Mouse (Mus musculus) MEL (cell line): ENCODE data around the gene Dph5. TPM values are rescaled to one million over a fixed set of nuclear protein-coding genes. Genes with fewer than 3 reads are reported as not detected.

Experiments used
- DNase-seq: peaks from one replicate; pipeline ENCODE4 v3.0.0; 2011; ENCODE audit warnings: low read depth, low spot score
- H3K27ac ChIP-seq: 2 replicates; pipeline ENCODE4 v1.5.1; 2012; ENCODE audit warnings: low read depth, mild to moderate bottlenecking, control low read depth, low read length, moderate library complexity; ENCODE audit not compliant: control insufficient read depth
- H3K27me3 ChIP-seq, 2 experiments: fragments of 150-350 bp in 1 of 2; sonication (generic) in 1 of 2; 2 replicates each; pipeline ENCODE4 v1.6.1; 2012; ENCODE audit warnings: low read length in 2 of 2, mild to moderate bottlenecking in 2 of 2, improper control_type of control experiment in 1 of 2, moderate library complexity in 1 of 2; ENCODE audit not compliant: insufficient read depth in 2 of 2, control insufficient read depth in 1 of 2
- H3K36me3 ChIP-seq, 2 experiments: 2 replicates each; pipeline ENCODE4 v1.6.1; 2012 to 2014; ENCODE audit warnings: low read length in 2 of 2, improper control_type of control experiment in 1 of 2, inconsistent platforms in 1 of 2, mild to moderate bottlenecking in 1 of 2; ENCODE audit not compliant: insufficient read depth in 2 of 2, control insufficient read depth in 1 of 2
- H3K4me1 ChIP-seq, 2 experiments: fragments of 150-350 bp in 1 of 2; sonication (generic) in 1 of 2; 2 replicates each; pipeline ENCODE4 v1.6.1; 2012; ENCODE audit warnings: low read length in 2 of 2, improper control_type of control experiment in 1 of 2, mild to moderate bottlenecking in 1 of 2; ENCODE audit not compliant: insufficient read depth in 2 of 2, control insufficient read depth in 1 of 2
- H3K4me3 ChIP-seq, 2 experiments: fragments of 150-350 bp in 1 of 2; sonication (generic) in 1 of 2; 2 replicates each; pipeline ENCODE4 v1.5.1; 2012; ENCODE audit warnings: low read depth in 2 of 2, low read length in 2 of 2, mild to moderate bottlenecking in 2 of 2, moderate library complexity in 2 of 2, control low read depth in 1 of 2, improper control_type of control experiment in 1 of 2; ENCODE audit not compliant: control insufficient read depth in 1 of 2, insufficient read depth in 1 of 2
- H3K79me2 ChIP-seq: 2 replicates; pipeline ENCODE4 v1.6.1; 2012; ENCODE audit warnings: mild to moderate bottlenecking, low read length, moderate library complexity; ENCODE audit not compliant: control insufficient read depth, poor library complexity, insufficient read depth
- H3K9ac ChIP-seq: 2 replicates; pipeline ENCODE4 v1.6.1; 2012; ENCODE audit warnings: low read depth, mild to moderate bottlenecking, control low read depth, low read length, moderate library complexity; ENCODE audit not compliant: control insufficient read depth, poor library complexity, severe bottlenecking
- H3K9me3 ChIP-seq: fragments of 150-350 bp; sonication (generic); replicated peaks from 2 replicates; pipeline ENCODE4 v1.6.1; 2012; ENCODE audit warnings: mild to moderate bottlenecking, low read length, improper control_type of control experiment, moderate library complexity; ENCODE audit not compliant: insufficient read depth
- CHD2 ChIP-seq: IDR thresholded peaks from 2 replicates; pipeline ENCODE4 v1.6.1; 2011; ENCODE audit warnings: low read length, improper control_type of control experiment
- EP300 ChIP-seq, 2 experiments: IDR thresholded peaks; 2 replicates each; pipeline ENCODE4 v1.6.1; 2011; ENCODE audit warnings: improper control_type of control experiment in 2 of 2, low read length in 2 of 2, low read depth in 1 of 2, mild to moderate bottlenecking in 1 of 2
- ETS1 ChIP-seq: IDR thresholded peaks from 2 replicates; pipeline ENCODE4 v1.6.1; 2012; ENCODE audit warnings: low read depth, mild to moderate bottlenecking, inconsistent platforms, low read length, improper control_type of control experiment, moderate library complexity
- GATA1 ChIP-seq: IDR thresholded peaks from 2 replicates; pipeline ENCODE4 v1.6.1; 2011; ENCODE audit warnings: low read depth, low read length, improper control_type of control experiment
- MEF2A ChIP-seq: IDR thresholded peaks from 2 replicates; pipeline ENCODE4 v1.6.1; 2014; ENCODE audit warnings: low read depth, mild to moderate bottlenecking, inconsistent platforms, low read length, improper control_type of control experiment; ENCODE audit not compliant: poor library complexity, insufficient replicate concordance, severe bottlenecking; ENCODE audit errors: extremely low read depth
- MXI1 ChIP-seq: IDR thresholded peaks from 2 replicates; pipeline ENCODE4 v1.6.1; 2011; ENCODE audit warnings: mild to moderate bottlenecking, low read depth, low read length, improper control_type of control experiment
- MYB ChIP-seq: IDR thresholded peaks from 2 replicates; pipeline ENCODE4 v1.6.1; 2011; ENCODE audit warnings: mild to moderate bottlenecking, low read depth, low read length, improper control_type of control experiment
- NELFE ChIP-seq: IDR thresholded peaks from 2 replicates; pipeline ENCODE4 v1.6.1; 2011; ENCODE audit warnings: low read depth, low read length, improper control_type of control experiment
- NRF1 ChIP-seq: IDR thresholded peaks from 2 replicates; pipeline ENCODE4 v1.6.1; 2014; ENCODE audit warnings: low read depth, mild to moderate bottlenecking, inconsistent platforms, low read length, improper control_type of control experiment, moderate library complexity; ENCODE audit not compliant: poor library complexity, insufficient read depth, severe bottlenecking
- POLR2A ChIP-seq, 2 experiments: IDR thresholded peaks; 2 replicates each; pipeline ENCODE4 v1.6.1; 2011 to 2012; ENCODE audit warnings: low read length in 2 of 2, mild to moderate bottlenecking in 2 of 2, control low read depth in 1 of 2, improper control_type of control experiment in 1 of 2, low read depth in 1 of 2, moderate library complexity in 1 of 2; ENCODE audit not compliant: control insufficient read depth in 1 of 2, insufficient read depth in 1 of 2, poor library complexity in 1 of 2
- POLR2AphosphoS2 ChIP-seq: IDR thresholded peaks from 2 replicates; pipeline ENCODE4 v1.6.1; 2011; ENCODE audit warnings: low read length, improper control_type of control experiment
- POLR2AphosphoS5 ChIP-seq: IDR thresholded peaks from 2 replicates; pipeline ENCODE4 v1.6.1; 2012; ENCODE audit warnings: low read depth, borderline replicate concordance, mild to moderate bottlenecking, inconsistent platforms, low read length, moderate library complexity, mixed read lengths
- RCOR1 ChIP-seq: IDR thresholded peaks from 2 replicates; pipeline ENCODE4 v1.6.1; 2012; ENCODE audit warnings: low read depth, mild to moderate bottlenecking, inconsistent platforms, low read length, improper control_type of control experiment
- SIN3A ChIP-seq: IDR thresholded peaks from 2 replicates; pipeline ENCODE4 v1.6.1; 2012; ENCODE audit warnings: low read length, improper control_type of control experiment, inconsistent platforms
- SMC3 ChIP-seq: IDR thresholded peaks from 2 replicates; pipeline ENCODE4 v1.6.1; 2011; ENCODE audit warnings: low read depth, low read length, improper control_type of control experiment
- TCF12 ChIP-seq: IDR thresholded peaks from 2 replicates; pipeline ENCODE4 v1.6.1; 2014; ENCODE audit warnings: low read depth, mild to moderate bottlenecking, inconsistent platforms, low read length, improper control_type of control experiment, moderate library complexity
- UBTF ChIP-seq: IDR thresholded peaks from 2 replicates; pipeline ENCODE4 v1.6.1; 2012; ENCODE audit warnings: low read depth, mild to moderate bottlenecking, inconsistent platforms, low read length, improper control_type of control experiment, moderate library complexity, borderline replicate concordance; ENCODE audit not compliant: insufficient read depth
- USF1 ChIP-seq: IDR thresholded peaks from 2 replicates; pipeline ENCODE4 v1.6.1; 2014; ENCODE audit warnings: low read depth, mild to moderate bottlenecking, inconsistent platforms, low read length, improper control_type of control experiment, moderate library complexity
- USF2 ChIP-seq, 2 experiments: IDR thresholded peaks; 2 replicates each; pipeline ENCODE4 v1.6.1; 2011 to 2012; ENCODE audit warnings: improper control_type of control experiment in 2 of 2, low read length in 2 of 2, borderline replicate concordance in 1 of 2, inconsistent platforms in 1 of 2, low read depth in 1 of 2, mild to moderate bottlenecking in 1 of 2; ENCODE audit not compliant: insufficient read depth in 1 of 2
- ZMIZ1 ChIP-seq: IDR thresholded peaks from 2 replicates; pipeline ENCODE4 v1.6.1; 2012; ENCODE audit warnings: low read depth, mild to moderate bottlenecking, inconsistent platforms, low read length, improper control_type of control experiment, moderate library complexity
- ZNF384 ChIP-seq: IDR thresholded peaks from 2 replicates; pipeline ENCODE4 v1.6.1; 2012; ENCODE audit warnings: low read depth, mild to moderate bottlenecking, inconsistent platforms, low read length, improper control_type of control experiment
- polyA plus RNA-seq, 2 experiments: library from polyadenylated mRNA; stranded (reverse) in 1 of 2; unstranded in 1 of 2; fragments of >175 nt in 1 of 2; fragments of >200 nt in 1 of 2; gene quantifications; 2 replicates each; pipeline versions ENCODE4 v1.2.1 to v1.2.4; 2012; ENCODE audit warnings: low replicate concordance in 2 of 2, low read depth in 1 of 2; ENCODE audit not compliant: insufficient read length in 2 of 2, insufficient read depth in 1 of 2, missing spikeins in 1 of 2
- total RNA-seq: library from RNA; depleted of rRNA; stranded (reverse); fragments of 300-350 nt; gene quantifications from 2 replicates; pipeline ENCODE4 v1.2.3, GENCODE M21; 2012; rRNA removed

The Dph5 gene
- total and polyA plus RNA-seq, 3 experiments: 34.9 to 45.8 TPM; not detected in 1

GRCm38 (mm10) chr3:115979000-115979399 is 91.4 kb downstream of the Dph5 start (continued):
- TF ChIP-seq ETS1 (no peak), TCF12 (no peak), SIN3A (no peak), CHD2 (no peak), ZMIZ1 (no peak), POLR2AphosphoS5 (no peak), GATA1 (no peak)

DNA sequence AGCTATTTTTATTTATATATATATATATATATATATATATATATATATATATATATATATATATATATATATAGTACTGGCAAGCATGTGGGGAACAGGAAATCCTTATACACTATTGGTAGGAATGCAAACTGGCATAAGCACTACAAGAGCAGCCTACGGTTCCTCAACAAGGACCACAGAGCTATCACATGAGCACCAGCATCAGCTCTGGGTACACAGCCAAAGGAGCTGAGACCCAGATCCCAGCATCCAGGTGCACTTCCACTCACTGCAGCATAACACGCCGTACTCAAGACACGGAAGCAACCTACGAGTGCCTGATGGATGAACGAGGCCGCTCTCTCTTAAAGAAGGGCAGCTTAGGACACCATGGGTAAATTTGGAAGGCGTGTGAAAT is 95.6 kb downstream of the Dph5 start:
- Histone ChIP-seq H3K27ac (no peak overlapping the region), H3K4me3 (no peak overlapping the region), H3K9me3 (no peaks in the 10 kb centered on the region), H3K9ac (no peak overlapping the region), H3K4me1 (no peaks in the 10 kb centered on the region), H3K36me3 (peaks cover 0 to 19% of the 10 kb centered on the region in 2 experiments; a peak in 3 of 4 replicates), H3K79me2 (no peaks in the 10 kb centered on the region), H3K27me3 (no peaks in the 10 kb centered on the region)
- TF ChIP-seq NRF1: no peak
- TF ChIP-seq UBTF: no peak
- TF ChIP-seq CHD2: no peak
- TF ChIP-seq ZNF384: no peak
- TF ChIP-seq POLR2AphosphoS5: no peak
- TF ChIP-seq MEF2A: no peak
- no peak for TF ChIP-seq RCOR1
- TF ChIP-seq SMC3: no peak
- no peak for TF ChIP-seq MYB
- TF ChIP-seq USF2 (IDR thresholded peaks at IDR 0.05; ENCODE audit: borderline replicate concordance in 1 of 2, insufficient read depth in 1 of 2, low read depth in 1 of 2, low read length in 2 of 2): no peak
- no peak for TF ChIP-seq NELFE
- no peak for TF ChIP-seq POLR2A (IDR thresholded peaks at IDR 0.05; ENCODE audit: control insufficient read depth in 1 of 2, insufficient read depth in 1 of 2, low read depth in 1 of 2, low read length in 2 of 2, poor library complexity in 1 of 2)
- TF ChIP-seq EP300 (IDR thresholded peaks at IDR 0.05; ENCODE audit: low read depth in 1 of 2, low read length in 2 of 2): no peak
- TF ChIP-seq MXI1: no peak
- no peak for TF ChIP-seq POLR2AphosphoS2
- no peak for TF ChIP-seq USF1
- no peak for DNase-seq

Other genes starting within 250 kb of the Dph5 start
- gene S1pr1, start 172.8 kb upstream of the Dph5 start, total RNA-seq: 0.08 and 0.10 TPM in 2 replicates
- under 1 TPM in 1 of 2 experiments, not detected in 1; 0.13 TPM for gene S1pr1, start 172.8 kb upstream of the Dph5 start, polyA plus RNA-seq
- gene Slc30a7, start 119.6 kb downstream of the Dph5 start, total RNA-seq: 8.1 and 8.8 TPM in 2 replicates
- gene Slc30a7, start 119.6 kb downstream of the Dph5 start, polyA plus RNA-seq: 10 to 100 TPM in 1 of 2 experiments, not detected in 1; 19.1 TPM
- gene Extl2, start 119.6 kb downstream of the Dph5 start, total RNA-seq: 6.6 TPM in 2 replicates
- 10 to 100 TPM in 1 of 2 experiments, not detected in 1; 10.5 TPM for gene Extl2, start 119.6 kb downstream of the Dph5 start, polyA plus RNA-seq
- not detected in 2 replicates for gene Vcam1, start 241.9 kb downstream of the Dph5 start, total RNA-seq
- not detected for gene Vcam1, start 241.9 kb downstream of the Dph5 start, polyA plus RNA-seq